Mouse (Mus musculus): Measurements from ENCODE around the gene Hbb-bh2.

DNA sequence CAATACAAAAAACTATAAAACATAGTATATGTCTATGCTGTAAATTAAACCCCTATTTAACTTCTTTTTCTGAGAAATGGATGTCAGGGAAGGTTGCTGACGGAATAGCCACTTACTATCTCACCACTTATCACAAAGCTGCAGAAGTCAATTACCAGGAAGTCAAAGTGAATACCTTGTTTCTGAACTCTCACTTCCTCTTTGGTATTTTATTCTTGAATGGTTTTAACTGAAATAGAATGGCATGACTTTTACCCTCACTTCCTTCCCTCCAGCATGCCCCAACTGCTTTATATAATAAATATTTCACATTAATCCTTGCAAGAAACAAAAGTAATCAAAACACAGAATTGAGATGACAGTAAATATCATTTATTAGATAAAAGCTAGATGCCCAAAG lies 28.1 kb downstream of the Hbb-bh2 start:
- TF ChIP-seq BHLHE40 (IDR thresholded peaks at IDR 0.05; ENCODE audit: low read depth, low read length), result no peak
- TF ChIP-seq TBP (conservative IDR thresholded peaks at IDR 0.05; ENCODE audit: low read depth, low read length), result no peak
- TF ChIP-seq CTCF (conservative IDR thresholded peaks at IDR 0.05 in 1 of 2, IDR thresholded peaks at IDR 0.05 in 1 of 2; ENCODE audit: low read depth in 2 of 2, low read length in 2 of 2), result no peak
- peak; percentile 90 for TF ChIP-seq EP300 (IDR thresholded peaks at IDR 0.05; ENCODE audit: low read length)
- no peak for TF ChIP-seq MXI1 (IDR thresholded peaks at IDR 0.05; ENCODE audit: low read depth, low read length)
- no peak for TF ChIP-seq JUN (IDR thresholded peaks at IDR 0.05; ENCODE audit: insufficient read depth, low read depth, low read length)
- no peak for TF ChIP-seq UBTF (IDR thresholded peaks at IDR 0.05; ENCODE audit: low read depth, low read length)
- TF ChIP-seq USF1 (IDR thresholded peaks at IDR 0.05; ENCODE audit: low read depth, low read length), result no peak
- TF ChIP-seq POLR2A (IDR thresholded peaks at IDR 0.05; ENCODE audit: low read depth, low read length), result no peak
- no peak for TF ChIP-seq CHD2 (IDR thresholded peaks at IDR 0.05; ENCODE audit: low read length)
- TF ChIP-seq MAFK (IDR thresholded peaks at IDR 0.05; ENCODE audit: insufficient replicate concordance, low read length), result no peak
- no peak for TF ChIP-seq POLR2AphosphoS2 (IDR thresholded peaks at IDR 0.05; ENCODE audit: low read depth, low read length)
- TF ChIP-seq NELFE (IDR thresholded peaks at IDR 0.05; ENCODE audit: low read depth, low read length), result no peak
